Mouse (Mus musculus): Measurements from ENCODE around the gene Noxred1.

- TF ChIP-seq POLR2A (IDR thresholded peaks at IDR 0.05; ENCODE audit: control insufficient read depth, low read depth, low read length), result no peak
- TF ChIP-seq CTCF (IDR thresholded peaks at IDR 0.05; ENCODE audit: control insufficient read depth, insufficient read depth, insufficient replicate concordance, low read depth, low read length), result no peak
Observed at GRCm38 (mm10) chr12:87260562-87260961, 22.0 kb upstream of the Noxred1 start.
